Mouse (Mus musculus) retina, postnatal 1 day (tissue): ENCODE results near the gene Dennd5b.

ENCODE experiments used
- DNase-seq: peaks from one replicate; pipeline ENCODE4 v3.0.0-alpha.2; 2012

Gene Dennd5b

DNA sequence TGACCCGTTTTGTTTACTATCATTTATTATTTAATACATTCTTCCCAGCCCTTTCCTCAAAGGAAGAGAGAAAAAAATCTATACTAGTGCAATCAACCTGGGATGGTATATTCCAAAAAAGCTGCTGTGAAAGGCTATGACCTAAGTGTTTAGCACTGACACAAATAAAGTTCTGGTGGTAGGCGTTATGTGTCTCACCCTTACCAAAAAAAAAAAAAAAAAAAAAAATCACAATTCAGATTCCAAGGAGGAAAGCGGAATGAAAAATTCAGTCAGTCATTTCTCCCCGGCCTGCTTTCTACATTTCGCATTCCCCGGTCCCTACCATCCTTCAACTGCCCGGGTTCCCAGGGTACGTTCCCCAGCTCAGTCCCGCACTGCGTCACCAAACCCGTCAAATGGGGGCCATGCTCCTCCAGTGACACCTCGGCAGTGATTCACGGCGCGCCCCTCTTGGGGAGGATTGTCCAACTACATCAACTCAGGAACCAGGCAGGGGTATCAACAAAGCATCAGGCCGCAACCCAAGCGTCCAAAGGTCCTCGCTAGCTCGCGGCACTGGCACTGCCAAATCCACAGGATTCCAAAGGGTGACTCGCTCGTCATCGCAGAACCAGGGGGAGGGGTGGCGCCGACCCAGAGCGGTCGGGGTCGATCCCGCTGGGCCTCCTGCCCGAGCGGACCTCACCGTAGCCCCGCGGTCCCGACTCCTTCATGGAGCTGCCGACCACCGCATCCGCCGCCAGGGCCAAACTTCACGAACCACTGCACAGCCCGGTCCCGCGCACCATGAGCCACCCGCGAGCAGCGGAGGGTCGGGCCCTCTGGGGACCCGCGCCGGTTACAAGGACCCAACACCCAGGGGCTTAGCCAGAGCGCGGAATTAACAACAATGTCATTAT is 1.1 kb downstream of the Dennd5b start:
- DNase-seq: peak; percentile 80

DNA sequence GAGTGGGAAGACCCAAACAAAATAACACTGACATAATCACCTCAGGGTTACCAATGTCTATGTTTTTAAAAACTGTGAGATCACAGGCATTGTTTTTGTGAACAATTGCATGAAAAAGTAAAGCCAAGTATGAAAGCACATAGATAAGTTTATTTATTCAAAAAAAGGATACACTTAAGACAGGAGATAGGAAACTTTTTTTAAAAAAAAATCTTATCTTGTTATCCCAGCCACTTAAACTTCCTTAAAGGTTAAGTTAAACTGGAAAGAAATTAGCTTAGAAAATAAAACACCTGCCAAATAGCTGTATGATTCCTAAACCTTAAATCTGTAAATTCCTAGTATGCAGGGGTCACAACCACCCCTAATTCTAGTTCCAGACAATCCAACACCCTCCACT is 2.5 kb downstream of the Dennd5b start:
- no peak for DNase-seq

DNA sequence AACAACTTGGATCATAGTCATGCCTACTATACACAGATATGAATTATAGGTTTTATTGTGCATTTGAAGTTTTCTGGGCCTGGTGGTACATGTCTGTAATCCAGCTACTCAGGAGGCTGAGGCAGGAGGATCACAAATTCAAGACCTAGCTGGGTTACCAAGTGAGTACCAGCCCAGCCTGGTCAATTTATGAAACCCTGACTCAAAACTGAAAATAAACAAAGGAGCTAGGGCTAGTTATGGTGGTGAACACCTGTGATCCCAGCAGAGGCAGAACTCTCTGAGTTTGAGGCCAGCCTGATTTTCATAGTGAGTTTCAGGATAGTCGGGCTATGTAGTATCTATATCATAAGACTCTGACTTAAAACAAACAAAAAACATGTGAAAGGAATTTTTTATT is 4.2 kb downstream of the Dennd5b start:
- no peak for DNase-seq

DNA sequence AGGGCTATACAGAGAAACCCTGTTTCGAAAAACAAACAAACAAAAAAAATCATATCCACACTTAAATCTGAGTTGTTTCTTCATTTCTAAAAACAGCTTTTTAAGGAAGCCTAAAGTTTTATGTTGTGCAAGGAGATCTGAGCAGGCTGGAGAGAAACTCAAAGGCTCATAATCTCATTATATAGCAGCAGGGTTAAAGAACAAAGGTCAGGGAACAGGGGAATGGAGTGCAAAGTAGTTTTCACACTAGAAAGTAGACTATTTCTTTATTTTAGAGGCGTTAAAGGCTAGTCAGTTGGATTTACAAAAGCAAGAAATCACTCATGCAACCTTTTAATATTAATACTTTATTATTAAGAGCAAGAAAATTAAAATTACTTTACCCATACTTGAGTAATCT is 5.2 kb downstream of the Dennd5b start:
- DNase-seq: no peak

DNA sequence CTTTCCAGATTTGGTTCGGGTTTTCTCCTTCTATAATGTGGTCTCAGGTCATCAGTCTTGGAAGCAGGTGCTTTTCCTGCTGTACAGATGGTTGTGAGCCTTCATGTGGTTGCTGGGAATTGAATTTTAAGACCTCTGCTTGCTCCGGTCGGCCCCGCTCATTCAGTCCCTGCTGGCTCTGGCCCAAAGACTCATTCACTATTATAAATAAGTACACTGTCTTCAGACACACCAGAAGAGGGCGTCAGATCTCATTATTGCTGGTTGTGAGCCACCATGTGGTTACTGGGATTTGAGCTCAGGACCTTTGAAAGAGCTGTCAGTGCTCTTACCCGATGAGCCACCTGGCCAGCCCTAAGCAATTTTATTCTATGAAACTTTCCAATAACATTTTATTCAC is 6.1 kb downstream of the Dennd5b start:
- DNase-seq: peak; percentile 11

DNA sequence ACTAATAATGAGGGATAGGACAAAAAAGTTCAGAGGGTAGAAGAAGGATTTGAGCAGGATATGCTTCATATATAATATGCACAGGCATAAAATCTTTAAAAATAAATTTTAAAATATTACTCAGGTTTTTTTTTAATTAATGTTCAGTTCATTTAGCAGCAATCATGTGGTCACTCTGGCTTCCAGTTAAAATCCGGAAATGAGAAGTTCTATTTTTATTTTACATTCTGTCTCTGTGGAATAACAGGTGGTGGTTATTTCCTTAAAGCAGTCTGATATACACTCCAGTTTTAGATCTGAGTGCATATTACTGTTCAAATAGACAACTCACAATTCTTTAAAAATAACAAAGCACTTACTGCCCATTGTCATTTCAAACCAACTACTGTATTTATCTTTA is 6.9 kb downstream of the Dennd5b start:
- no peak for DNase-seq

DNA sequence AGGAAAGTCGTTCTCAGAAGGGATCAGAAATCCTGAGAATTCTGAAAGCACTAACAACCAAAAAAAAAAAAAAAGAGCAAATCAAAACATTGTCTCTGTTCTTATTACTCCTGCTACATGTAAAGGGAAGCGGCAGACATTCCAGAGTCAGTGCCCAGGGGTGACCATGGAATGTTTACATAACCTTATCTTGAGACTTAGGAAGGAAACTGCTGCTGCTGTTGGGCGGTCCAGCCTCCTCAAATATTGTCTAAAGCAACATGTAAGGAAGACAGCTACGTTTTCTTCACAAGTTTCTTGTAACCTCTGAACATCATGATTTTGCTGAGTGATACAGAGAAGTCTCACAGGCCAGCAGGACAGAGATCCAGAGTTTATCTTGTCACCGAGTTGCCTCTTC is 8.0 kb downstream of the Dennd5b start:
- no peak for DNase-seq

DNA sequence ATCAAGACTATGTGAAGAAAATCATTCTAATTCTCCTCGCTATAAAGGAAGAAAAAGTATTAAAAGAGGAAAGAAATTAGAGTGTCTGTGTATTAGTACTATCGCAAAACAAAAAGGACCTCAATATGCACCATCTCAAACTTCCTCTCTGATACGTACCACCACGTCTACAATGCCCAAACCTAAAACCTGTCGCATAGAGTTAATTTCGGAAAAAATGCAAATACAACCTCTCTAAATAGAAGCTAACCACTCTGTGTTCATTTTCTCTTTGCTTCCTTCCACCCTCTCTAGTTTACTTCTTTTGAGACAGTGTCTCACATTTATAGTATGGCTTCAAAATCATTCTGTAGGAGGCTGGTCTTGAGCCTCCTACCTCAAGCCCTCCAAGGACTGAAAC is 9.1 kb downstream of the Dennd5b start:
- DNase-seq: no peak

DNA sequence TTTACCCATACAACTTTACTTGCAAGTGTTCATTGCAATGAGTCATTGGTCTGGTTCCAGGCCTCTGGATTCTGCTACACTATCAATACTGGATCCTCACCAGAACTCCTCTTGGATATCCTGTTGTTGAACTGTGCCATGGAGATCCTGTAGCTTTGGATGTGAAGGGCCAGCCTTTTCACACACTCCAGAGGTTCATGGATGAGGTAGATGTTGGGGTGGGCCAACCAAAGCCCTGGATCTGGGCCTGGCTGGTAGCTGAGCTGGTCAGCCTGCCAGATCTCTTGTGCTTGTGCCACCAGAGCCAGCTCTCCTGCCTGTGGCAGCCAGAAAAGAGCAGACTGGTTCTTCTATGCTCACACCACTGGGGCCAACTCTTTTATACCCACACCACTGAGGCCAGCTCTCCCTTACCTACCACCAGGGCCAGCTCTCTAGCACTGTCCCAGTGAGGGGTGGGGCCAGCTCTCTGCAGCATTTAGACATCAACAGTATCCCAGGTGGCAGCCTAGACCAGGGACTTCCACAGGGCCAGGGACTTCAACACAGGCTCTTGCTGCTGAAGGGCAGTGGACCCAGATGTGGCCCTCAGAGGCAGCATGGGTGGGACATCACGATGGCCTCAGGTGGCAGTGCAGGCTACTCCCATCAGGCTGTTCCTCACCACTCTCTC is 24.2 kb downstream of the Dennd5b start:
- DNase-seq: no peak

DNA sequence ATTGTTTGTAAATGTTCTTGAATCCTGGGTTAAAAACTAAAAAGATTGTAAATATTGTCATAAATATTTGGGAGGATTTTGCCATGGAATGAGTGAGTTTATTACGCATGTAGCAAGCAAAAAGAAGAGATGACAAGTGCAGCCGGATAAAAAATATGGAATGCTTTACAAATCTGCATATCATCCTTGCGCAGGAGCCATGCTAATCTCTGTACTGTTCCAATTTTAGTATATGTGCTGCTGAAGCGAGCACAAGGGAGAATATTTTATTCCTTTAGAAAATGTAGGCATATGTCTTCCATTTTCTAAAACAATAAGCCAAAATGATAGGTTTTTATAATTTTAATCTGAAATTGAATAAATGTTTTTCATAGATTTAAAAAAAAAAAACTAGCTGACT is 27.6 kb downstream of the Dennd5b start:
- no peak for DNase-seq

DNA sequence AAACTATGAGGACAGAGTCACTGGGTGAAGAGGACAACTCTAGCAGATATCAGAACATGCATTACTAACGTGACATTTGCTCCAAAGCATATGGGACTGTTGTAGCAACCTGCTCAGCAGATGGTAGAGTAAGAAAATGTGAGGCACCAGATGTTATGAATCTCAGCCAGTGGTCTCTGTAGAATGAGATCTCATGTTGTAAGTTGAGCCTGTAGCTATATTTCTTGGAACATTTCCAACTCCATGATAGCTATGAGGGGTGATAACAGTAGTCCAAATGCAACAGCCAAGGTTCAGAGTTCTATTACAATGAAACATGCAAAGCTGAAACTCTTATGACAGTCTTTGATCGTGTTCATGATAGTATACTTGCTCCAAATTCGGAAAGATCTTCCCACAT is 28.6 kb downstream of the Dennd5b start:
- no peak for DNase-seq

DNA sequence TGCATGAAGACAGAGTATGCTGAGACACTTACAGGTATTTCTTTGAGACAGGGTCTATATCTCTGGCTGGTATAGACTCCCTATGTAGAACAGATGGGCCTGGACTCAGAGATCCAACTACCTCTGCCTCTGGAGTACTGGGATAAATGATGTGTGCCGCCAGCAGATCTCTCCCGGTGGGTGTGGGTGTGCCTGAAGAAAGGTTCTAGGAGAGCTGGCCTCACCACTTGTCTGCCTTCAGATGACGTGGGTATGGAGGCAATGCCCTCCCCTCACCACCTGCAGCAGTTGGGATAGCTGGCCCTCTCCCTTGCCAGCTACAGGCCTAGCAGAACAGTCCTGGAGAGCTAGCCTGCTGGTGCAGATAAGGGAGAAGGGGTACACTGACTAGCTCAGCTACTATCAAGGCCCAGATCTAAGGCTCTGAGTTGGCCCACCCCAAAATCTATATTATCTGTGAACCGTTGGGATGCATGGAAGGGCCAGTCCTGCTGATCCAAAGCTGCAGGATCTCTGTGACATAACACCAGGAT is 30.8 kb downstream of the Dennd5b start:
- DNase-seq: no peak

DNA sequence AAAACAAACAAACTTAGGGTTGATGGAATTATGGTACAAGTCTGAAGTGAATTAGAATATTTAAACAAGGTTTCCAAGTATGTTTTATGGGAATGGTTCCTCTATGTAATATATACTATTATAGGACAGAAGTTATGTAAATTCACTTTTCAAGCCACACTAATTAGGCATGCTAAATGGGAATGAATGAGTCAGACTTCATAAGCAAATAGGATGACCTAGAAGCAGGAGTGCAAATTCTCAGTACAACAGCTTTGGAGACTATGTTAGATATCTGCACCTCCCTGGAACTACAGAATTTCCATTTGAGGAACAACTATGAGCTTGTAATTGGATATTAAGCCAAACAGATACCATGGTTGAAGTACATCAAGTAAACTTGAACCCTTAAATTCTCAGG is 38.1 kb downstream of the Dennd5b start:
- DNase-seq: peak; percentile 6

DNA sequence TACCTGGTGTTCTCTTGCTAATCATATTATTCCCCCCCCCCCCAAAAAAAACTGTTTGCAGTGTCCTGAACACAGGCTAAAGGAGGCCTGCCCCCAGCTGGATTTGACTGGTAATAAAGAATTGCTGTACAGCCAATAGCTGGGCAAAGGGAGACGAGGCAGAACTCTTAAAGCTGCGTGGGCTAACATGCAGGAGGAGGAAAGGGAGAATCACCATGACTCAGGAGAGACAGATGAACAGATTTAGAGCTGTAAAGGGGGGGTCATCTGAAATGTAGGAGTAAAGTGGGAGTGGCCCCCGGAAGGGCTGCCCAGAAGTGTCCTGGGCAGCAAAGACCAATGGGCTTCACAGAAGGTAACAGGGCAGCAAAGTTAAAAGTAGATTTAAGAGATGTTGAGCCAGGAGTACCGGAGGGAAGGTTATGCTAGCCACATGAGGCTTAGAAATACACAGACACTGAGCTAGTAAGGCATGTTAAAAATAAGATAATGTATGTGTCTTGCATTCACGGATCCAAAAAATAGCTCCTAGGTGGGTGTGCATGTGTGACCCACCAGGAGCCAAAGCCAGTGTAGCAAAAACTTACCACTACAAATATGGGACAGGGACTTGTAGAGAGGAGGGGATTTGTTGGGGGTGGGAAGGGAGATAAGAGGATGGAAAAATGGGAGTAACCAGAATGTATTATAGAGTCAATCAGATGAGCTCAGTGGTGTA is 40.7 kb downstream of the Dennd5b start:
- DNase-seq: no peak

DNA sequence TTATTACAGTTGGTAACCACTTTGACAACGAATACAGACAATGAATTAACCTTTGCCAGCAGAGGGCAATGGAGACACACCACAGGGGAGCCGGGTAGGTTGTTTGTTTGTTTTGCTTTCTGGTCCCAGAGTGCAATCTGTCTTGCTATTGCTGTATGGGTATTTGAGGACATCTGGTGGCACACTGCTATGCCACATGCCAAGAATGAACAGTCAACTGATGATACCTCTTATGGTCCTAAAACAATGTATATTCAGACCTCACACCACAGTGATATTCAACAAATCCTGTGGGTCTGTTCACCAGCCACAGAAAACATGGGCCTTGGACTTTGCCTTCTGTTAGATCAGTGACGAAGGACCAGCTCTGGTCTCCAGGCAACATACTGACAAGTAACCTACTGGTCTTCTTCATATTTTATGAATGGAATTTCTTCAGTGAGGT is 43.5 kb downstream of the Dennd5b start:
- peak; percentile 59 for DNase-seq

DNA sequence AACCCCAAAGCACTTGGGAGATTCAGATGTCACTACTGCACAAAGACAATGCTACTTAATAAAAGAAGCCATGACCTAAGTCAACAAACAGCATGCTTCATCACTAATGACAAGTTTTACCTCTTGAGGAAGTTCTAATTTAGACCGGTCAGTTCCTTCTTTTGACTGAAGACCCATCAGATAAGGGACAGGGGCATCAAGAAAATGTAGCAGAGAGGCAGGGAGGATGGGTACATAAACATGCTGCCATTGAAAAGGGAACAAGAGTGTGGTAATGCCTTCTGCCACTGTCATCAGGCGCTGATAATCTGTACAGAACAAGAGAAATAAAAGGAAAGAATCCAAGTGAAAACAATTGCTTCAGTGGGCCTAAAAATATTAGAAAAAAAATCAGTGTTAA is 46.7 kb downstream of the Dennd5b start:
- no peak for DNase-seq

DNA sequence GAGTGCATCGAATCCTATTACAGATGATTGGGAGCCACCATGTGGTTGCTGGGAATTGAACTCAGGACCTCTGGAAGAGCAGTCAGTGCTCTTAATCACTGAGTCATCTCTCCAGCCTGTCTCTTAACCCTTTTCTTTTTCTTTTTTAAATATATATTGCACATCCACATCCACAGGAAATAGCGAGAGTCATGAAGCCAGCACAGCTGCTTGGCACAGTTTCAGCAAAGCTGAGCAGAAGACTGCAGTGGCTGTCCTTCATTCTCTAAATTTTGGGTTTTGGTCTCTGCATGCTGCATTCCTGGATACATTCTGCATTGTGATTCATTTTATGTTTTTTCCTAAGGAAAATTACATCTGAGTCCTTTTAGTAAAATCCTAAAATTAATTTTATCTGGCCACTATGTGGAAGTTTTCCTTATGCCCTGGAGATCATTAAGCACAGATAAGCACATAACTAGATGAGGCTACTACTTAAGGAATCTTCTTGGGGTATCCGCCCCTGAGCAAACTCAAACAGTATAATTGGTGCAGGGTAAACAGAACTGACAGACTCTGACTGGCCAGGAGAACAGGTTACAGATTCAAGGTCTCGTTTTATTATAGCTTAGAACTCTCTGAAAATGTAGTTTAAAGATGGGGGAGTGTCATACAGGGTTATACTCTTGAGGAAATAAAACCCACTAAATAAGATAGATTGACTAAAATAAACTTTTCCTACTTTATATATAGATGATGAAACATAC is 50.3 kb downstream of the Dennd5b start:
- no peak for DNase-seq

DNA sequence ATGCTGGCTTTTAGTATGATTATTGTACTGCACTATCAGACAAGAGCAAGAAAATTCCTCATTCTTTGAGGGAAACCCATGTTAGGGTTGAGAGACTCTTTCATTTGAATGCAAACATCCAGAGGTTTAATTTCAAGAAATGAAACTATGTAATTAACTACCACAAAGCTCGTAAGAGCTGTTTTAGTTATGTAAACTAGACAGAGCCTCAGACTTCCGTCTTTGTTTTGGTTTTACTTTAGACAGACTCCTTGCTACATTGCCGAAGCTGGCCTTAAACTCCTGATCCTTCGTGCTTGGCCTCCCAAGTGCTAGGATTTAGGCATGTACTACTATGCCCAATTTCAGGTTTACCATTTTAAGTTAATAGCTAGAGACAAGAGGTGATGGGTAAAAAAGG is 61.4 kb downstream of the Dennd5b start:
- DNase-seq: no peak

DNA sequence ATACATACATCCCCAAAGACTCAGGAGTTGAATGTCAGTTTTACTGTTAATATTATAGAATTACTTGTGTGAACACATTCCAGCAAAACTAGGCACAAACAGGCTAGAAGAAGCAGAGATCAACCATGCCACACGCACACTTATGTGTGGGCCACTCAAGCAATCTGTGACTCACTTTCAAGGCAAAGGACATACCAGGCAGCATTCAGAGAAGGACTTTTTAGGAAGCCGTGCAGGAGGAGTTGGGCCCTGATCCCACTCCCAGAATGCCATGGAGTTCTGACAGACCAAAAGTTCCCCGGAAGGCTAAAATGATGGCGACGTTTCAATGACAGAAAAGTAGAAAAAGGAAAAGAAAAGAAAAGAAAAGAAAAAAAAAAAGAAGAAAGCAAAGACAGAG is 69.3 kb downstream of the Dennd5b start:
- no peak for DNase-seq

DNA sequence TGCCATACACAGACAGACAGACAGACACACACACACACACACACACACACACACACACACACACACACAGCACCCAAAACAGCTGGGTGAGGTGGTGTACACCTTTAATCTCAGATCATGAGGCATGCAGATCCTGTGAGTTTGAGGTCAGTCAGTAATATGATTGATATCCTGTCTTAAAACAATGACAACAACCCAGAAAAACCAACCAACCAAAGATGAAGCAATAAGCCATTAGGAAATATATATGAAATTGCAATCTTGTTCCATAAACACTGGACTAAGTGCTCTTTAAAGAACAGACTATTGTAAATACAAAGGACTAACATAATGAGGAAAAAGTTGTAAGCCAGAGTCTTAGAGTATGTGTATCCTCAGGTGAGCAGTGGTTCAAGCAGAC is 70.1 kb downstream of the Dennd5b start:
- no peak for DNase-seq

DNA sequence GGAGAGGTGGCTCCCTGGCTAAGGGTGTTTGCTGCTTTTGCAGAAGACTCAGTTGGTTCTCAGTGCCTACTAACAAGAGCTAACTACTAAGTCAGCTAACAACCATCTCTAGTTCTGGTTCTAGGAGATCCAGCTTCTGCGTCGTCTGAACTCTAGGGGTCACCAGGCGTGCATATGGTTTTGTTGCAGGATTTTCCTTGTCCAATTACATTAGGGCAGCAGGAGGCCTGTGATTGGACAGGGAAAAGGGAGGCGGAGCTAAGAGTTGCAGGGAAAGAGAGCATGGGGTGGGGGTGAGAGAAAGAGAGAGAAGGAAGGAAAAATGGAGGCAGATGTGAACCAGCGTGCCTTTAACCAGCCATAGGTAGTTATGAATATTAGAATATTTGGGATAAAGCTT is 83.0 kb downstream of the Dennd5b start:
- no peak for DNase-seq

DNA sequence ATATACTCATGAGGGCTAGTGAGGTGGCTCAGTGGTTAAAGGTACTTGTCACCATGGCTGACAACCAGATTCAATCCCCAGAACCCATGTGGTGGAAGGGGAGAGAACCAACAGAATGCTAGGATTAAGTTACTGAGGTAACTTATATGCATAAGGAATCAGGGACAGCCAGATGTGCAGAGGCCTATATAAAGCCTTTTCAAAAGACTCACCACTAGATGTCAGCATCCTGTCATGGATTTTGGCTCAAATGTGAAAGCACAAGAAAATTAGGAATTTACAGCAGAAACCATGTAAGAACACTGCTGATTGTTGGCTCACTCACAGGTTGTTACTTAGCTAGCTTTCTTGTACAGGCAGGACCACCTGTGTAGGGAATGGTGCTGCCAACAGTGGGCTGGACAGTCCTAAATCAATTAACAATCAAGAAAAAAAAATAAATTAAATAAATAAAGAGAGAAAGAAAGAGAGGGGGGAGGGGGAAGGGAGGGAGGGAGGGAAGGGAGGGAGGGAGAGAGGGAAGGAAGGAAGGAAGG is 90.6 kb downstream of the Dennd5b start:
- DNase-seq: peak; percentile 56

DNA sequence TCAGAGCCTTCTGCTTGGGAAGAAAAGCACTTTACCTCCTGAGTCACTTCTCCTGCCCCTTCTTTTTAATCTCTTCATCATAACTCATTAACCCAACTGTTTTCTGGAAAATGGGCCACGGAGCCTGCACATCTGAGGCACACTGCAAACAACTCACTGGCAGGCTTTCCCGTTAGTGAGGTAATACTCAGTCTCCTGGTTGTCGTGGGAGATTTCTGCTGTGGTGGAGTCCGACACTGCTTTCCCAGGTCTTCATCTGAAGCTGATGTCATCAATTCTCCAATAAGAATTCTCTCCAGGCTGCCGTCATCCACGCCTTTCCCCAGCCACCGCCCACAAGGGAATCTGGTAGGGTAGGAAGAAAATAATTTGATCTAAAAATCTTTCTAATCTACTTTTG is 96.5 kb downstream of the Dennd5b start:
- no peak for DNase-seq
